Mouse (Mus musculus) CD8-positive naive resting alpha-beta T cell, adult 57 days (primary cell): ENCODE data around the gene Gm21698. TPM values are rescaled to one million over a fixed set of nuclear protein-coding genes. Genes with fewer than 3 reads are reported as not detected.

Source experiments
- total RNA-seq: library from RNA; stranded (reverse); gene quantifications from one replicate; pipeline ENCODE4 v1.2.4, GENCODE M21; 2023

The Gm21698 gene
- total RNA-seq, result not detected

DNA sequence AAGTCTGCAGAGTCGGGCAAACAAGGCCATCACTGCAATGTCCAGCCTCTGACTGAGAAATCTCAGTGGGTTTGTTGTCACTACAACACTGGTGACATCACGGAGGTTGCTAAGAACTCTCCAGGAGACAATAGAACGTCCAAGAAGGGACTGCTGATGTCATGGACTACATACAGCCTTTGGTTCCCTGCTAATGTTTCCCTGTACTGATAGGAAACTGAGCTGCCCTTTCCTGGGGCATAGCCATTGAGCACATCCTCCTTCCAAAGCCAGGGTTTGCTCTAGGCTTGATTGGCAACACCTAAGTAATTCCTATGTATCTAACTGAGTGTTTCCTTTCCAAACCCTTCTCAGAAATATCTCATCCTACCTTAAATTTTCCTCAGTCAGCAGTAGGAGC, at the start of gene Gm21698:
Gene Gm21698, minus strand, starts transcription at position 101 of the 400 bp plus-strand sequence.

DNA sequence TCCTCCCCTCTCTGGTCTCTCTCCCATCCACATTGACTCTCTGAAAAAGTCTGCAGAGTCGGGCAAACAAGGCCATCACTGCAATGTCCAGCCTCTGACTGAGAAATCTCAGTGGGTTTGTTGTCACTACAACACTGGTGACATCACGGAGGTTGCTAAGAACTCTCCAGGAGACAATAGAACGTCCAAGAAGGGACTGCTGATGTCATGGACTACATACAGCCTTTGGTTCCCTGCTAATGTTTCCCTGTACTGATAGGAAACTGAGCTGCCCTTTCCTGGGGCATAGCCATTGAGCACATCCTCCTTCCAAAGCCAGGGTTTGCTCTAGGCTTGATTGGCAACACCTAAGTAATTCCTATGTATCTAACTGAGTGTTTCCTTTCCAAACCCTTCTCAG, 34.4 kb upstream of the Gm21698 start, which contains the start of gene Gm5862:
Gene Gm5862, minus strand, starts transcription at position 101 of the 400 bp plus-strand sequence.

DNA sequence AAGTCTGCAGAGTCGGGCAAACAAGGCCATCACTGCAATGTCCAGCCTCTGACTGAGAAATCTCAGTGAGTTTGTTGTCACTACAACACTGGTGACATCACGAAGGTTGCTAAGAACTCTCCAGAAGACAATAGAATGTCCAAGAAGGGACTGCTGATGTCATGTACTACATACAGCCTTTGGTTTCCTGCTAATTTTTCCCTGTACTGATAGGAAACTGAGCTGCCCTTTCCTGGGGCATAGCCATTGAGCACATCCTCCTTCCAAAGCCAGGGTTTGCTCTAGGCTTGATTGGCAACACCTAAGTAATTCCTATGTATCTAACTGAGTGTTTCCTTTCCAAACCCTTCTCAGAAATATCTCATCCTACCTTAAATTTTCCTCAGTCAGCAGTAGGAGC, 16.2 kb upstream of the Gm21698 start, which contains the start of gene Gm1979:
Gene Gm1979, minus strand, starts transcription at position 101 of the 400 bp plus-strand sequence.

DNA sequence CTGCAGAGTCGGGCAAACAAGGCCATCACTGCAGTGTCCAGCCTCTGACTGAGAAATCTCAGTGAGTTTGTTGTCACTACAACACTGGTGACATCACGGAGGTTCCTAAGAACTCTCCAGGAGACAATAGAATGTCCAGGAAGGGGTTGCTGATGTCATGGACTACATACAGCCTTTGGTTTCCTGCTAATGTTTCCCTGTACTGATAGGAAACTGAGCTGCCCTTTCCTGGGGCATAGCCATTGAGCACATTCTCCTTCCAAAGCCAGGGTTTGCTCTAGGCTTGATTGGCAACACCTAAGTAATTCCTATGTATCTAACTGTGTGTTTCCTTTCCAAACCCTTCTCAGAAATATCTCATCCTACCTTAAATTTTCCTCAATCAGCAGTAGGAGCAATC, 15.9 kb downstream of the Gm21698 start, which contains the start of gene Gm21680:
Gene Gm21680, minus strand, starts transcription at position 101 of the 400 bp plus-strand sequence.

DNA sequence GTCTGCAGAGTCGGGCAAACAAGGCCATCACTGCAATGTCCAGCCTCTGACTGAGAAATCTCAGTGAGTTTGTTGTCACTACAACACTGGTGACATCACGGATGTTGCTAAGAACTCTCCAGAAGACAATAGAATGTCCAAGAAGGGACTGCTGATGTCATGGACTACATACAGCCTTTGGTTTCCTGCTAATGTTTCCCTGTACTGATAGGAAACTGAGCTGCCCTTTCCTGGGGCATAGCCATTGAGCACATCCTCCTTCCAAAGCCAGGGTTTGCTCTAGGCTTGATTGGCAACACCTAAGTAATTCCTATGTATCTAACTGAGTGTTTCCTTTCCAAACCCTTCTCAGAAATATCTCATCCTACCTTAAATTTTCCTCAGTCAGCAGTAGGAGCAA, 34.1 kb downstream of the Gm21698 start, which contains the start of gene Gm21671:
Gene Gm21671, minus strand, starts transcription at position 101 of the 400 bp plus-strand sequence.

DNA sequence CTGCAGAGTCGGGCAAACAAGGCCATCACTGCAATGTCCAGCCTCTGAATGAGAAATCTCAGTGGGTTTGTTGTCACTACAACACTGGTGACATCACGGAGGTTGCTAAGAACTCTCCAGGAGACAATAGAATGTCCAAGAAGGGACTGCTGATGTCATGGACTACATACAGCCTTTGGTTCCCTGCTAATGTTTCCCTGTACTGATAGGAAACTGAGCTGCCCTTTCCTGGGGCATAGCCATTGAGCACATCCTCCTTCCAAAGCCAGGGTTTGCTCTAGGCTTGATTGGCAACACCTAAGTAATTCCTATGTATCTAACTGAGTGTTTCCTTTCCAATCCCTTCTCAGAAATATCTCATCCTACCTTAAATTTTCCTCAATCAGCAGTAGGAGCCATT, 46.2 kb downstream of the Gm21698 start, which contains the start of gene Gm21663:
Gene Gm21663, minus strand, starts transcription at position 101 of the 400 bp plus-strand sequence.

Other genes with a start within 250 kb of the Gm21698 start
- 1.3 TPM for gene Actr3b, start 228.7 kb downstream of the Gm21698 start, total RNA-seq
- not detected for gene Gm21663, start 46.3 kb downstream of the Gm21698 start, total RNA-seq
- not detected for gene Gm21671, start 34.2 kb downstream of the Gm21698 start, total RNA-seq
- not detected for gene Gm21680, start 16.0 kb downstream of the Gm21698 start, total RNA-seq
- gene Gm1979, start 16.1 kb upstream of the Gm21698 start, total RNA-seq, result not detected
- gene Gm5862, start 34.3 kb upstream of the Gm21698 start, total RNA-seq, result not detected
- gene Speer4a, start 50.9 kb upstream of the Gm21698 start, total RNA-seq, result not detected
- gene Gm7347, start 69.9 kb upstream of the Gm21698 start, total RNA-seq, result not detected
- not detected for gene Gm10471, start 100.6 kb upstream of the Gm21698 start, total RNA-seq
- not detected for gene 5031410I06Rik, start 116.7 kb upstream of the Gm21698 start, total RNA-seq
- gene Gm10220, start 132.8 kb upstream of the Gm21698 start, total RNA-seq, result not detected